9 mouse cellular contexts compared by ENCODE assay signal in genomic region chr4:133250609-133251008, GRCm38 (mm10). TPM values are rescaled to one million over a fixed set of nuclear protein-coding genes. Genes with fewer than 3 reads are reported as not detected.
DNase-seq lines count a peak whose midpoint lies in the region; ATAC-seq and TF ChIP-seq lines count a peak whose summit lies in the region.
"Had no signal": no experiment of that assay in that cellular context is flagged by ENCODE, and none has a peak within 500 bp of the region (broad histone marks: within the 10 kb centered on the region; RNA-seq: fewer than 3 reads in every experiment).

No protein-coding gene starts in this region.

- peak in 1 of 2 experiments; percentile 21; a peak in 1 of 4 replicates for TF ChIP-seq EP300 in MEL (IDR thresholded peaks at IDR 0.05; ENCODE audit: low read depth in 1 of 2, low read length in 2 of 2)

- peaks cover 2 to 43% of the 10 kb centered on the region in 2 experiments for H3K4me1 ChIP-seq in MEL (ENCODE audit: control insufficient read depth in 1 of 2, insufficient read depth in 2 of 2, low read length in 2 of 2)
- peaks cover 15% of the 10 kb centered on the region for H3K4me1 ChIP-seq in hindbrain, embryonic 12.5 days
- H3K4me1 ChIP-seq in lung, embryonic 16.5 days (replicated peaks; ENCODE audit: control insufficient read depth, insufficient read depth, low read length): peaks cover 13% of the 10 kb centered on the region

- H3K9ac ChIP-seq in MEL (ENCODE audit: control insufficient read depth, low read depth, low read length, poor library complexity, severe bottlenecking): no peak overlapping the region
- peak overlapping the region; percentile 43; the same call in 1 of the 2 replicates for H3K9ac ChIP-seq in hindbrain, embryonic 12.5 days
- 0 out of 2 replicates have a peak overlapping the region, but pooled peaks have one; percentile 33 for H3K9ac ChIP-seq in lung, embryonic 16.5 days (ENCODE audit: low read length)

- peak; percentile 73 to 96 (median 89) for TF ChIP-seq CTCF in MEL (IDR thresholded peaks at IDR 0.05 in 2 of 3, conservative IDR thresholded peaks at IDR 0.05 in 1 of 3; ENCODE audit: control insufficient read depth in 1 of 3, insufficient read depth in 1 of 3, low read depth in 2 of 3, low read length in 3 of 3, poor library complexity in 1 of 3, severe bottlenecking in 1 of 3)

- H3K4me2 ChIP-seq in hindbrain, embryonic 12.5 days (replicated peaks): peak overlapping the region; percentile 58
- H3K4me2 ChIP-seq in lung, embryonic 16.5 days (ENCODE audit: low read depth, low read length): peak overlapping the region; percentile 68

- no peak overlapping the region for H3K27ac ChIP-seq in MEL (ENCODE audit: control insufficient read depth, low read depth, low read length)
- H3K27ac ChIP-seq in hindbrain, embryonic 12.5 days: no peak overlapping the region
- H3K27ac ChIP-seq in lung, embryonic 16.5 days (ENCODE audit: low read length): no peak overlapping the region
- H3K27ac ChIP-seq: macrophage had no signal

- peaks cover 0 to 25% of the 10 kb centered on the region in 2 experiments; a peak in 2 of 4 replicates for H3K36me3 ChIP-seq in MEL (ENCODE audit: control insufficient read depth in 1 of 2, insufficient read depth in 2 of 2, low read length in 2 of 2)
- no peaks in the 10 kb centered on the region for H3K36me3 ChIP-seq in hindbrain, embryonic 12.5 days
- H3K36me3 ChIP-seq in lung, embryonic 16.5 days (ENCODE audit: control insufficient read depth, insufficient read depth, low read length): no peaks in the 10 kb centered on the region

- peak; percentile 74 for DNase-seq in MEL (ENCODE audit: low read depth, low spot score)
- peak; percentile 85 for DNase-seq in cerebellum, adult 9-11 months
- peak; percentile 61 to 67 for DNase-seq in frontal cortex, postnatal 10 days (ENCODE audit: low spot score in 2 of 2)
- peak; percentile 61 for DNase-seq in layer of hippocampus, adult 9-11 months
- peak; percentile 40 for DNase-seq in ovary, adult 18-20 months (ENCODE audit: low spot score)
- DNase-seq in thymus, postnatal 0 days (ENCODE audit: low spot score): peak; percentile 80

- H3K4me3 ChIP-seq in MEL (ENCODE audit: control insufficient read depth in 1 of 2, insufficient read depth in 1 of 2, low read depth in 2 of 2, low read length in 2 of 2): no peak overlapping the region
- H3K4me3 ChIP-seq in hindbrain, embryonic 12.5 days: peak overlapping the region; percentile 33
- H3K4me3 ChIP-seq in lung, embryonic 16.5 days (ENCODE audit: low read length): peak overlapping the region; percentile 40

- peak; percentile 52 for TF ChIP-seq RAD21 in MEL (IDR thresholded peaks at IDR 0.05; ENCODE audit: low read depth, low read length)

- no peak for ATAC-seq in hindbrain, embryonic 12.5 days (ENCODE audit: low FRiP score)
- peak; percentile 67 for ATAC-seq in lung, embryonic 16.5 days (ENCODE audit: low read depth)

- H3K27me3 ChIP-seq in MEL (ENCODE audit: control insufficient read depth in 1 of 2, insufficient read depth in 2 of 2, low read length in 2 of 2): no peaks in the 10 kb centered on the region
- peaks cover 92% of the 10 kb centered on the region for H3K27me3 ChIP-seq in hindbrain, embryonic 12.5 days
- H3K27me3 ChIP-seq in lung, embryonic 16.5 days (ENCODE audit: control insufficient read depth, insufficient read depth, low read depth, low read length): peaks cover 41% of the 10 kb centered on the region

- no peaks in the 10 kb centered on the region; the same call in 1 of the 2 replicates for H3K79me2 ChIP-seq in MEL (ENCODE audit: control insufficient read depth, insufficient read depth, low read length, poor library complexity)

- 3% methylated on average over 22 of the region's 22 CpGs for WGBS in hindbrain, embryonic 12.5 days
- WGBS in lung, embryonic 16.5 days: 3% methylated on average over 22 of the region's 22 CpGs

- H3K9me3 ChIP-seq in MEL (replicated peaks; ENCODE audit: insufficient read depth, low read length): no peaks in the 10 kb centered on the region
- no peaks in the 10 kb centered on the region for H3K9me3 ChIP-seq in hindbrain, embryonic 12.5 days (replicated peaks)
- no peaks in the 10 kb centered on the region for H3K9me3 ChIP-seq in lung, embryonic 16.5 days (ENCODE audit: control insufficient read depth, low read length)

- no peak for TF ChIP-seq POLR2A in MEL (IDR thresholded peaks at IDR 0.05; ENCODE audit: control insufficient read depth in 1 of 2, insufficient read depth in 1 of 2, low read depth in 1 of 2, low read length in 2 of 2, poor library complexity in 1 of 2)

TF ChIP-seq in MEL, 35 proteins besides CTCF, POLR2A, EP300 and RAD21 (continues in another document):
- no peak for TF ChIP-seq MAX (IDR thresholded peaks at IDR 0.05; ENCODE audit: low read length)
- TF ChIP-seq MYB (IDR thresholded peaks at IDR 0.05; ENCODE audit: low read depth, low read length): no peak
- no peak for TF ChIP-seq GABPA (IDR thresholded peaks at IDR 0.05; ENCODE audit: low read depth, low read length)
- TF ChIP-seq E2F4 (IDR thresholded peaks at IDR 0.05; ENCODE audit: borderline replicate concordance, low read depth, low read length): no peak
- TF ChIP-seq POLR2AphosphoS5 (IDR thresholded peaks at IDR 0.05; ENCODE audit: borderline replicate concordance, low read depth, low read length): no peak
- no peak for TF ChIP-seq UBTF (IDR thresholded peaks at IDR 0.05; ENCODE audit: borderline replicate concordance, insufficient read depth, low read depth, low read length)
- TF ChIP-seq POLR2AphosphoS2 (IDR thresholded peaks at IDR 0.05; ENCODE audit: low read length): no peak
- TF ChIP-seq HCFC1 (IDR thresholded peaks at IDR 0.05; ENCODE audit: low read depth, low read length): no peak
- TF ChIP-seq MYC (IDR thresholded peaks at IDR 0.05; ENCODE audit: low read depth, low read length): no peak
- peak; percentile 50 for TF ChIP-seq ZC3H11A (IDR thresholded peaks at IDR 0.05; ENCODE audit: low read depth, low read length)
- TF ChIP-seq MAZ (IDR thresholded peaks at IDR 0.05; ENCODE audit: low read depth, low read length): no peak
- TF ChIP-seq NRF1 (IDR thresholded peaks at IDR 0.05; ENCODE audit: insufficient read depth, low read depth, low read length, poor library complexity, severe bottlenecking): no peak
- peak; percentile 63; the same call in 1 of the 2 replicates for TF ChIP-seq MXI1 (IDR thresholded peaks at IDR 0.05; ENCODE audit: low read depth, low read length)
- no peak for TF ChIP-seq BHLHE40 (IDR thresholded peaks at IDR 0.05; ENCODE audit: borderline replicate concordance, low read depth, low read length)
- TF ChIP-seq KAT2A (conservative IDR thresholded peaks at IDR 0.05; ENCODE audit: low read depth, low read length): no peak
- TF ChIP-seq CHD2 (IDR thresholded peaks at IDR 0.05; ENCODE audit: low read length): no peak
- no peak for TF ChIP-seq CHD1 (IDR thresholded peaks at IDR 0.05; ENCODE audit: low read depth, low read length)
- no peak for TF ChIP-seq NELFE (IDR thresholded peaks at IDR 0.05; ENCODE audit: low read depth, low read length)
- no peak for TF ChIP-seq USF1 (IDR thresholded peaks at IDR 0.05; ENCODE audit: low read depth, low read length)
- no peak for TF ChIP-seq GATA1 (IDR thresholded peaks at IDR 0.05; ENCODE audit: low read depth, low read length)

RNA-seq across cellular contexts. Expression of gene Map3k6, which starts 10.0 kb away (rescaled TPM):
- total RNA-seq in MEL (2012; rRNA removed): 12.1 and 21.9 TPM in 2 replicates
- polyA plus RNA-seq in MEL (2012; ENCODE audit: insufficient read depth in 1 of 2, insufficient read length in 2 of 2, low read depth in 1 of 2, low replicate concordance in 2 of 2, missing spikeins in 1 of 2): 10 to 100 TPM in 1 of 2 experiments, not detected in 1; 19.1 TPM
- polyA plus RNA-seq in hindbrain, embryonic 12.5 days (2016; fragmentation: Nextera tagmentation; extraction: Ambion mirVana): 1.9 and 2.3 TPM in 2 replicates
- polyA plus RNA-seq in lung, embryonic 16.5 days (2015; fragmentation: Nextera tagmentation; extraction: Ambion mirVana): 4.2 and 4.3 TPM in 2 replicates
- 2.2 and 2.6 TPM in 2 replicates for polyA plus RNA-seq in thymus, postnatal 0 days (2015; fragmentation: Nextera tagmentation; extraction: Ambion mirVana)

RNA-seq across cellular contexts. Expression of gene Sytl1, which starts 12.3 kb away (rescaled TPM):
- 0.08 TPM in 1 of 2 replicates, not detected in the other for total RNA-seq in MEL (2012; rRNA removed)
- polyA plus RNA-seq in MEL (2012; ENCODE audit: insufficient read depth in 1 of 2, insufficient read length in 2 of 2, low read depth in 1 of 2, low replicate concordance in 2 of 2, missing spikeins in 1 of 2): under 1 TPM in 1 of 2 experiments, not detected in 1; 0.31 TPM
- polyA plus RNA-seq in hindbrain, embryonic 12.5 days (2016; fragmentation: Nextera tagmentation; extraction: Ambion mirVana): 0.67 and 1.2 TPM in 2 replicates
- 2.4 and 3.0 TPM in 2 replicates for polyA plus RNA-seq in lung, embryonic 16.5 days (2015; fragmentation: Nextera tagmentation; extraction: Ambion mirVana)
- 34.2 and 34.8 TPM in 2 replicates for polyA plus RNA-seq in thymus, postnatal 0 days (2015; fragmentation: Nextera tagmentation; extraction: Ambion mirVana)
- polyA plus RNA-seq: macrophage had no signal

RNA-seq across cellular contexts. Expression of gene Tmem222, which starts 27.0 kb away (rescaled TPM):
- 45.1 and 51.8 TPM in 2 replicates for total RNA-seq in MEL (2012; rRNA removed)
- 10 to 100 TPM in 1 of 2 experiments, not detected in 1; 69.2 TPM for polyA plus RNA-seq in MEL (2012; ENCODE audit: insufficient read depth in 1 of 2, insufficient read length in 2 of 2, low read depth in 1 of 2, low replicate concordance in 2 of 2, missing spikeins in 1 of 2)
- 75.7 and 77.7 TPM in 2 replicates for polyA plus RNA-seq in hindbrain, embryonic 12.5 days (2016; fragmentation: Nextera tagmentation; extraction: Ambion mirVana)
- 75.9 and 79.3 TPM in 2 replicates for polyA plus RNA-seq in lung, embryonic 16.5 days (2015; fragmentation: Nextera tagmentation; extraction: Ambion mirVana)
- 93.2 and 94.0 TPM in 2 replicates for polyA plus RNA-seq in thymus, postnatal 0 days (2015; fragmentation: Nextera tagmentation; extraction: Ambion mirVana)

RNA-seq across cellular contexts. Expression of gene Gpr3, which starts 38.3 kb away (rescaled TPM):
- total RNA-seq in MEL (2012; rRNA removed): 0.08 TPM in 1 of 2 replicates, not detected in the other
- under 1 TPM in 1 of 2 experiments, not detected in 1; 0.35 TPM for polyA plus RNA-seq in MEL (2012; ENCODE audit: insufficient read depth in 1 of 2, insufficient read length in 2 of 2, low read depth in 1 of 2, low replicate concordance in 2 of 2, missing spikeins in 1 of 2)
- 0.08 and 0.35 TPM in 2 replicates for polyA plus RNA-seq in hindbrain, embryonic 12.5 days (2016; fragmentation: Nextera tagmentation; extraction: Ambion mirVana)
- polyA plus RNA-seq in lung, embryonic 16.5 days (2015; fragmentation: Nextera tagmentation; extraction: Ambion mirVana): 0.15 TPM in 1 of 2 replicates, not detected in the other
- not detected in 2 replicates for polyA plus RNA-seq in thymus, postnatal 0 days (2015; fragmentation: Nextera tagmentation; extraction: Ambion mirVana)
- polyA plus RNA-seq: macrophage had no signal

RNA-seq across cellular contexts. Expression of gene Cd164l2, which starts 38.7 kb away (rescaled TPM):
- total RNA-seq in MEL (2012; rRNA removed): not detected in 2 replicates
- polyA plus RNA-seq in MEL (2012; ENCODE audit: insufficient read depth in 1 of 2, insufficient read length in 2 of 2, low read depth in 1 of 2, low replicate concordance in 2 of 2, missing spikeins in 1 of 2): not detected
- polyA plus RNA-seq in hindbrain, embryonic 12.5 days (2016; fragmentation: Nextera tagmentation; extraction: Ambion mirVana): 2.0 and 2.3 TPM in 2 replicates
- polyA plus RNA-seq in lung, embryonic 16.5 days (2015; fragmentation: Nextera tagmentation; extraction: Ambion mirVana): 7.7 and 13.2 TPM in 2 replicates
- polyA plus RNA-seq in thymus, postnatal 0 days (2015; fragmentation: Nextera tagmentation; extraction: Ambion mirVana): 0.86 and 1.1 TPM in 2 replicates
- polyA plus RNA-seq: macrophage had no signal

Comparison
In these comparisons a context has a peak if more than half of its experiments do, and no peak if none do; other contexts are left out.
1. H3K4me3 ChIP-seq: peak in hindbrain, embryonic 12.5 days (single experiment) and lung, embryonic 16.5 days (single experiment); none in MEL (0 of 2).
2. Peak in every context shown above with its lines, with median percentiles within 50 percentile points of each other: DNase-seq.